Mouse (Mus musculus): Measurements from ENCODE around the gene Morn3. TPM values are rescaled to one million over a fixed set of nuclear protein-coding genes. Genes with fewer than 3 reads are reported as not detected.

Morn3 gene
- total and polyA plus RNA-seq, 2 experiments from 2014 or later: 1.1 TPM; not detected in 1

DNA sequence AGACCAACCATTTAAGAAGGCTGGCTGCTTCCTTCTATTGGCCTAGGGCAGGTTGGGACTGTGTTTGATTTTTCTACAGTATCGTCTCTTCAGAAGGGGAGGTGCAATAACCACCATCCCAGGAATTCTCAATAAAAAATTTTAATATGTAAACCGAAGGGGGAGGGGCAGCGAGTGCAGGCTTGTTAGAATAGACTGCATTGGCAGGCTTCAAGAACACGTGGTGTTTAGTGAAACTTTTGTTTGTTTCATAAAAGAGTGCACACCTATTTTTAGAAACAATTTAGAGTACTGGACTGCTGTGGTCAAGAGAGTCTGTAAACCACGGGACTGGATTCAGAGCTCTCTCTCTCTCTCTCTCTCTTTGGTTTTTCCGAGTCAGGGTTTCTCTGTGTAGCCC, 23.8 kb downstream of the Morn3 start:
- WGBS: 75% methylated on average over 6 of the region's 6 CpGs
- no peak for TF ChIP-seq CTCF (IDR thresholded peaks at IDR 0.05; ENCODE audit: low read depth)
- H3K27me3 ChIP-seq (ENCODE audit: insufficient read depth, low read length): no peaks in the 10 kb centered on the region
- H3K4me2 ChIP-seq (ENCODE audit: low read depth): no peak overlapping the region
- no peak overlapping the region for H3K27ac ChIP-seq (ENCODE audit: low read depth, low read length)
- H3K4me3 ChIP-seq (ENCODE audit: low read depth, low read length): no peak overlapping the region
- no peak for DNase-seq
- H3K4me1 ChIP-seq (ENCODE audit: insufficient read depth): no peaks in the 10 kb centered on the region
- H3K9ac ChIP-seq: no peak overlapping the region
- H3K9me3 ChIP-seq (ENCODE audit: low read length): no peaks in the 10 kb centered on the region
- H3K36me3 ChIP-seq (ENCODE audit: insufficient read depth): no peaks in the 10 kb centered on the region
- no peak for ATAC-seq

DNA sequence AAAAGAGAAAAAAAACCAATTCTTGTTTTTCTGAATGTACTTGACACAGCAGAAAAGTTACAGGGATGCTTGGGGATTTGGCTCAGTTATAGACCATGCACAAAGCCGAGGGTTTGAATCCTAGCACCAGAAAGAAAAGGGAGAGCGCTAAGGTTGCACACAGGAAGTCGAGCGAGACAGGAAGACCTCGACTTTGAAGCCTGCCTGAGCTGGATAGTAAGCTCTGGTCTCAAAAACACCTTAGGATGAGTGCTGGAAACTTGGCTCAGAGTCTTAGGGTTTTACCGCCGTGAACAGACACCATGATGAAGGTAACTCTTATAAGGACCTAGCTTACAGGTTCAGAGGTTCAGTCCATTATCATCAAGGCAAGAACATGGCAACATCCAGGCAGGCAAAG, 25.4 kb downstream of the Morn3 start:
- no peak for ATAC-seq
- WGBS: 94% methylated on average over 7 of the region's 7 CpGs

DNA sequence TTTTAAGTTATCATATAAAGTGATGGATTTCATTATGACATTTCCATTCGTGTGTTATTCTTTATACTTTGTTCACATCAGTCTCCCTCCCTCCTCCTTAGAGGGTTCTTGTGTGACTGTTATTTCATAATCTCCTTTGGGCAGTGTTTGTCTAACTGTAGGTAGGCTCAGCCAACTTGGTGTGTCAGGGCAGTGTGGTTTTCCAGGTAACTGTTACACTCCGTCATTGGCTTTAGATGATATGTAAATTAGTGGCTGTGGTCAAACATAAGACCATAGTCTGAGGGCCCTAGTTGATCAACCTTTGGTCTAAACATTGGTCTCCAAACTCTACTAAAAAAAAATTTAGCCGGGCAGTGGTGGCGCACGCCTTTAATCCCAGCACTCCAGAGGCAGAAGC, 26.4 kb downstream of the Morn3 start:
- Histone ChIP-seq H3K4me1 (ENCODE audit: insufficient read depth) (peaks cover 4% of the 10 kb centered on the region; the same call in 1 of the 2 replicates), H3K9me3 (ENCODE audit: low read length) (no peaks in the 10 kb centered on the region), H3K27ac (ENCODE audit: low read depth, low read length) (0 out of 2 replicates have a peak overlapping the region, but pooled peaks have one; percentile 40), H3K36me3 (ENCODE audit: insufficient read depth) (no peaks in the 10 kb centered on the region), H3K4me2 (ENCODE audit: low read depth) (no peak overlapping the region), H3K27me3 (ENCODE audit: insufficient read depth, low read length) (no peaks in the 10 kb centered on the region), H3K4me3 (ENCODE audit: low read depth, low read length) (no peak overlapping the region), H3K9ac (no peak overlapping the region)
- ATAC-seq (no peak), DNase-seq (no peak)
- 87% methylated on average over 5 of the region's 5 CpGs for WGBS
- no peak for TF ChIP-seq CTCF (IDR thresholded peaks at IDR 0.05; ENCODE audit: low read depth)

More for the DNA sequence above, 25.4 kb downstream of the Morn3 start:
- Histone ChIP-seq H3K36me3 (ENCODE audit: insufficient read depth) (no peaks in the 10 kb centered on the region), H3K4me3 (ENCODE audit: low read depth, low read length) (no peak overlapping the region), H3K27ac (ENCODE audit: low read depth, low read length) (no peak overlapping the region), H3K9me3 (ENCODE audit: low read length) (no peaks in the 10 kb centered on the region), H3K4me2 (ENCODE audit: low read depth) (no peak overlapping the region), H3K27me3 (ENCODE audit: insufficient read depth, low read length) (no peaks in the 10 kb centered on the region), H3K4me1 (ENCODE audit: insufficient read depth) (no peaks in the 10 kb centered on the region), H3K9ac (no peak overlapping the region)
- TF ChIP-seq CTCF (IDR thresholded peaks at IDR 0.05; ENCODE audit: low read depth): no peak
- no peak for DNase-seq

DNA sequence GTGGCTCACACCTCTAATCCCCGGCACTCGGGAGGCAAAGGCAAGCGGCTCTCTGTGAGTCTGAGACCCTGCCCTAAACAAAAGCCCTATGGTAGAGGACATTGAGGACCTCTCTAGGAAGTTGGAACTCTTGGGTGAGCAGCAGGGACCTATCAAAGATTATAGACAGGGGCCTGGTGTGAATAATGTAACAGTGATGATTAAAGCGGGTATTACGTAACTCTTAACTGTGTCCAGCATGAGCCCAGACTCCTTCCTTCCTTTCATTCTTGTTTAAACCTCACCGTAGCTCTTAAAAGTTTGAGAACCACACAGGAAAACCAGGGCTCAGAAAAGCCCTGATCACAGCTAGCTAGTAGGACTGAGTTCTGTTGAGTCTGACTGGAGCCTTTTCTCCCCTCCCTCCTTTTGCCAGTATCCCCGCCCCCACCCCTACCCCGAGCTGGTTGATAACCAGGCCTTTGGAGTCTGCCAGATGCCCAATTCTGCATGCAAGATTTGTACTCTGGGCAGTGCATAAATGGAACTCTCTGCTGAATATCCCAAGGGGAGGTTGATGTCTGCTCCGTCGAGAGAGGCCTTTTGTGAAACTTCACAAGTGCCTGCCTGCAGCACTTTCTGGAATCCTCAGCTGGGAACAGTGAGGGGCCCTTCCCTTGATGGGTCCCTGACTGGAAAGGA, 27.3 kb downstream of the Morn3 start:
- Histone ChIP-seq H3K9ac (no peak overlapping the region), H3K27ac (ENCODE audit: low read depth, low read length) (peak overlapping the region; percentile 57), H3K4me3 (ENCODE audit: low read depth, low read length) (no peak overlapping the region), H3K9me3 (ENCODE audit: low read length) (no peaks in the 10 kb centered on the region), H3K4me1 (ENCODE audit: insufficient read depth) (peaks cover 6% of the 10 kb centered on the region; the same call in 1 of the 2 replicates), H3K36me3 (ENCODE audit: insufficient read depth) (no peaks in the 10 kb centered on the region), H3K27me3 (ENCODE audit: insufficient read depth, low read length) (no peaks in the 10 kb centered on the region), H3K4me2 (ENCODE audit: low read depth) (no peak overlapping the region)
- DNase-seq (peak; percentile 56), ATAC-seq (peak; percentile 57)
- no peak for TF ChIP-seq CTCF (IDR thresholded peaks at IDR 0.05; ENCODE audit: low read depth)
- 28% methylated on average over 10 of the region's 10 CpGs for WGBS

DNA sequence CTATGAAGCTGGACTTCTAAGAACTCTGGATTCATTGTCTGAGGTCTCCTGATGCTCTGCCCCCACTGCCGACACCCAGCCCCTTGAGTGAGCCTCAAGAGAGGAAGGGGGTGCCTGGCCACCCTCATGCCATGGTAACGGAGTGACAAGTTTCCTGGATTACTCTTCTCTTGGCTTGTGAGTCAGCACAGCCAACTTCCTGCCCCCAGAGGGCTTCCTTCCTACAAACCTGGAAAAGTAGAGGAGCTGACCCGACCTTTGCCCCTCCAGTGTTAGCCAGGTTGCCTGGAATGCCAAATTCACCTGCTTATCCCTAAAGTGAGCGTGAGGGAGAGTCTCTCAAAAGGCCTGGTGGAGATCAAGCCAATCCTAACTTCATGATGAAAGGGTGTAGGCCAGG, 29.3 kb downstream of the Morn3 start:
- 94% methylated on average over 4 of the region's 4 CpGs for WGBS
- H3K9me3 ChIP-seq (ENCODE audit: low read length): no peaks in the 10 kb centered on the region
- H3K36me3 ChIP-seq (ENCODE audit: insufficient read depth): no peaks in the 10 kb centered on the region

DNA sequence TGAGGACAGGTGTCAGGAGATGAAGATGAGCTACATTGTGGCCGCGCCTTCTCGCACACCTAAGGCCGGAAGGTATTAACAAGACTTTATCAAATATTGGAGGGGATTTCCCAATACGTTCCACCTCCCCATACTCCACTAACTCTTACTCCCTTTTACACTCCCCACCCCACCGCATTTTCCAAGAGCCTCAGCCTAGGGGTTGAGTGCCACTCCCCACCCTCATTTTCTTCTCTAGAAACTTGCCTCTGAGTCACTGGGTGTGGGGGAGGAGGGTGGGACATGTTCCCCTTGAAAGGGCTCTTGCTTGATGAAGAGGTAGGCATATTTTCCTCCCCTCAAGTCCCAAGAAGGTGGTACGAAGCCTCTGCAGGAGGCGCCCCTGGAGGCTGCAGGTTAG, 30.9 kb downstream of the Morn3 start:
- H3K27me3 ChIP-seq (ENCODE audit: insufficient read depth, low read length): no peaks in the 10 kb centered on the region
- H3K9me3 ChIP-seq (ENCODE audit: low read length): no peaks in the 10 kb centered on the region
- no peak for DNase-seq
- ATAC-seq: no peak
- peak overlapping the region; percentile 75 for H3K9ac ChIP-seq
- peak overlapping the region; percentile 72 for H3K4me3 ChIP-seq (ENCODE audit: low read depth, low read length)
- 0 out of 2 replicates have a peak, but pooled peaks have one; percentile 7 for TF ChIP-seq CTCF (IDR thresholded peaks at IDR 0.05; ENCODE audit: low read depth)
- H3K27ac ChIP-seq (ENCODE audit: low read depth, low read length): no peak overlapping the region
- H3K4me1 ChIP-seq (ENCODE audit: insufficient read depth): peaks cover 9% of the 10 kb centered on the region; the same call in 1 of the 2 replicates
- H3K4me2 ChIP-seq (ENCODE audit: low read depth): peak overlapping the region; percentile 73
- WGBS: 23% methylated on average over 8 of the region's 8 CpGs
- no peaks in the 10 kb centered on the region for H3K36me3 ChIP-seq (ENCODE audit: insufficient read depth)

More for the DNA sequence above, 29.3 kb downstream of the Morn3 start:
- no peak for TF ChIP-seq CTCF (IDR thresholded peaks at IDR 0.05; ENCODE audit: low read depth)
- ATAC-seq (no peak), DNase-seq (no peak)
- Histone ChIP-seq H3K27me3 (ENCODE audit: insufficient read depth, low read length) (no peaks in the 10 kb centered on the region), H3K4me2 (ENCODE audit: low read depth) (no peak overlapping the region), H3K4me1 (ENCODE audit: insufficient read depth) (peaks cover 9% of the 10 kb centered on the region; the same call in 1 of the 2 replicates), H3K27ac (ENCODE audit: low read depth, low read length) (no peak overlapping the region), H3K4me3 (ENCODE audit: low read depth, low read length) (no peak overlapping the region), H3K9ac (no peak overlapping the region)
